Mouse (Mus musculus) kidney, adult 2 months (tissue): ENCODE data around the gene F8. TPM values are rescaled to one million over a fixed set of nuclear protein-coding genes. Genes with fewer than 3 reads are reported as not detected.
"Not testable (repeated sequence)": the region's sequence is repeated elsewhere in the genome, so short reads cannot be mapped to it uniquely, and the experiment has no call there.

Source experiments
- DNase-seq: peaks from one replicate; pipeline ENCODE4 v3.0.0; 2021
- H3K27ac ChIP-seq: fragments of 200-500 bp; 2 replicates; pipeline ENCODE4 v1.5.1; 2012; ENCODE audit warnings: low read depth, low read length, control low read depth, inconsistent platforms; ENCODE audit not compliant: insufficient read depth
- H3K27me3 ChIP-seq: fragments of 200-500 bp; replicated peaks from 2 replicates; pipeline ENCODE4 v1.6.1; 2012; ENCODE audit warnings: mild to moderate bottlenecking, moderate library complexity, low read length, inconsistent platforms; ENCODE audit not compliant: control insufficient read depth, insufficient read depth
- H3K36me3 ChIP-seq: fragments of 200-500 bp; 2 replicates; pipeline ENCODE4 v1.6.1; 2012; ENCODE audit warnings: mild to moderate bottlenecking, moderate library complexity, low read length, inconsistent platforms; ENCODE audit not compliant: control insufficient read depth, insufficient read depth
- H3K4me1 ChIP-seq: fragments of 200-500 bp; 2 replicates; pipeline ENCODE4 v1.6.1; 2011; ENCODE audit warnings: low read length; ENCODE audit not compliant: control insufficient read depth, insufficient read depth
- H3K4me3 ChIP-seq: fragments of 200-500 bp; 2 replicates; pipeline ENCODE4 v1.5.1; 2011; ENCODE audit warnings: mild to moderate bottlenecking, low read depth, low read length, control low read depth; ENCODE audit not compliant: insufficient read depth
- CTCF ChIP-seq: fragments of 200-500 bp; conservative IDR thresholded peaks from 2 replicates; pipeline ENCODE4 v1.5.1; 2011; ENCODE audit warnings: low read depth, mild to moderate bottlenecking, control low read depth, low read length, moderate library complexity, mixed read lengths; ENCODE audit not compliant: insufficient read depth, insufficient read length
- POLR2A ChIP-seq: fragments of 200-500 bp; IDR thresholded peaks from one replicate; pipeline ENCODE4 v1.6.1; 2011; ENCODE audit warnings: low read depth, low read length, control low read depth
- WGBS: fragments of 180-500 bp; shearing (Covaris S2); methylation state at CpG from one replicate; pipeline ENCODE4 v1.1.7; 2018; 5-methylcytosine and 5-hydroxymethylcytosine counted together
- polyA plus RNA-seq: library from polyadenylated mRNA; depleted of rRNA; stranded (reverse); fragments of >200 nt; gene quantifications from 2 replicates; pipeline ENCODE4 v1.2.3, GENCODE M21; 2012

F8 gene
- polyA plus RNA-seq, 1 experiment: 2.2 TPM

DNA sequence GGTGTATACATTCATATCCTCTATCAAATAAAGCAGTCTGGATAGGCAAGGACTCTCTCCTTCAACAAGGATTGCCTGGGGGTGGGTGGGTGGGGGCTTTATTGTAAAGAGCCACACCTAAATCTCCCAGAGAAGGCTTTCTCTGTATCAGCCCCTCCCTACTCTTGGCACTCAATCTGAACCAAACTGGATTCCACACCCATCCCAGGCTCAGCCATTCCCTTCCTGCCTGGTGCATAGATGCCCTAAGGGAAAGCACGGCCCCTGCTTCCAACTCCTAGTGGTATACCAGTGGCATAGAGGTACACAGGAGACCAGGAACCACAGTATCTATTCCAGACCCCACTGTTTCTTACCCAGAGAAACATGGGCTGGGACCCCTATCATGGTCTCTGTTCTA is 151.0 kb downstream of the F8 start:
- Histone ChIP-seq H3K27me3 (no peaks in the 10 kb centered on the region), H3K4me3 (no peak overlapping the region), H3K4me1 (no peaks in the 10 kb centered on the region), H3K27ac (no peak overlapping the region), H3K36me3 (no peaks in the 10 kb centered on the region)
- TF ChIP-seq POLR2A (no peak), CTCF (no peak)
- 86% methylated on average over 1 of the region's 1 CpGs for WGBS
- no peak for DNase-seq

DNA sequence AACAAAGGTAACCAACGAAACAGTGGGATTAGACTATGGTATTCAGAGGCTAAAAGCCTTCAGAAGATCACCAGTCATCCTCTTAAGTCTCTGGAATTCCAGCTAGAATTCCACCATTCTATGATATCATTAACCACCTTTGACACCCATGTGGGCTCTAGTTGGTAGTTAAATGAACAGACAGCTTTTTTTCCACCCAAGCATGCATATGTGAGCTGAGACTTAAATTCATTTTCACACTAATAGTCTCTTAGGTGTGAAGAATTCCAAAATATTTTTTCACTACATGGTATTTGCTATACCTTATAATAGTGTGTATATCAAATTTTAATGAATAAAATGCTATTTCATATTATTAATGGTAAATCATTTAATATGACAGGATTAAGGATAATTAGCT is 218.7 kb downstream of the F8 start, which contains the start of gene Smim9:
Gene Smim9, minus strand, starts transcription at position 101 of the 400 bp plus-strand sequence.
- H3K4me1 ChIP-seq: no peaks in the 10 kb centered on the region
- no peak within 1 kb of the TSS for H3K4me3 ChIP-seq
- no peaks in the 10 kb centered on the region for H3K27me3 ChIP-seq
- no peaks in the 10 kb centered on the region for H3K36me3 ChIP-seq
- H3K27ac ChIP-seq: no peak within 1 kb of the TSS
- WGBS: 87% methylated on average over 1 of the region's 1 CpGs
- DNase-seq: no peak
- TF ChIP-seq POLR2A (no peak), CTCF (no peak)

DNA sequence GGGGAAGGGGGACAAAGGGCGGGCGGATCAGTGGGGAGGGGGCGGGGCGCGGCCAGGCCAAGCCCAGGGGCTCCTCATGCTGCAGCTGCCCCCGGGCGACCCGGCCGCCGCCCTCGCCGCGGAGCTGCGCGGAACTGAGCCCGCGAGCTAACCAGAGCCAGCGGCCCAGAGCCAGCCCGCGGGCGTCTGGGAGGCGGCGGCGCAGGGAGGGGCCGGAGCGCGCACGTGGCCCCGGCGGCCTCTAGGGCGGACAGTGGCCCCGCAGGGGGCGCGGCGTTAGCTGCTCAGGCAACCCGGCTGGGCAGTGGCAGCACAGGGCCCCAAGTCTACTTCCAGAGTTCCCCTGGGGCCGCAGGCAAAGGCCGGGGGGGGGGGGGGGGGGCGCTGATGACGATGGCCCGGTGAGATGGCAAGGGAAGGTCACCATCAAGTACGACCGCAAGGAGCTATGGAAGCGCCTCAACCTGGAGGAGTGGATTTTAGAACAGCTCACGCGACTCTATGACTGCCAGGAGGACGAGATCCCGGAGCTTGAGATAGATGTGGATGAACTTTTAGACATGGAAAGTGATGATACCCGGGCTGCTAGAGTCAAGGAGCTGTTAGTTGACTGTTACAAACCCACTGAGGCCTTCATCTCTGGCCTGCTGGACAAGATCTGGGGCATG is 226.7 kb downstream of the F8 start:
- TF ChIP-seq CTCF (no peak), POLR2A (no peak)
- DNase-seq: peak; percentile 68
- Histone ChIP-seq H3K27ac (no peak overlapping the region), H3K4me3 (peak overlapping the region; percentile 31; the same call in 1 of the 2 replicates), H3K4me1 (no peaks in the 10 kb centered on the region), H3K27me3 (no peaks in the 10 kb centered on the region), H3K36me3 (no peaks in the 10 kb centered on the region)
- 3% methylated on average over 40 of the region's 49 CpGs for WGBS

DNA sequence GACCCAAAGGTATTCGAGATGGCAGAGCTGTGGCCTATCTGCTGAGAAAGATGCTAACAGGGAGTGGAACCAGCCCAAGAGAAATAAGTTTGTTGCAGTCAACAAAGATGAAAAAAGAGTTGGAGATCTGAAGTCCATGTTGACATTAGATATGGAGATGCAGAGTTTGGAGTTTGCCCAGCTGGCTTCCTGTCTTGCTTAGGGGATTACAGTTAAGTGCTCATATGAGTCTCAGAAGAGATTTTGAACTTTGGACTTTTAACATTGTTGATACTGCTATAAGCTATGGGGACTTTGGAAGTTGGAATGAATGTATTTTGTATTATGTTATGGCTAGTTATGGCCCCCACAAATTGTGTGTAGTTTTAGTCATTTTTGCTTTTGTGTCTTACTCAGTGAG is 230.2 kb downstream of the F8 start:
- 85% methylated on average over 1 of the region's 1 CpGs for WGBS
- Histone ChIP-seq H3K27me3 (no peaks in the 10 kb centered on the region), H3K4me3 (no peak overlapping the region), H3K36me3 (no peaks in the 10 kb centered on the region), H3K4me1 (no peaks in the 10 kb centered on the region), H3K27ac (no peak overlapping the region)
- TF ChIP-seq CTCF: no peak
- TF ChIP-seq POLR2A: no peak
- DNase-seq: no peak

DNA sequence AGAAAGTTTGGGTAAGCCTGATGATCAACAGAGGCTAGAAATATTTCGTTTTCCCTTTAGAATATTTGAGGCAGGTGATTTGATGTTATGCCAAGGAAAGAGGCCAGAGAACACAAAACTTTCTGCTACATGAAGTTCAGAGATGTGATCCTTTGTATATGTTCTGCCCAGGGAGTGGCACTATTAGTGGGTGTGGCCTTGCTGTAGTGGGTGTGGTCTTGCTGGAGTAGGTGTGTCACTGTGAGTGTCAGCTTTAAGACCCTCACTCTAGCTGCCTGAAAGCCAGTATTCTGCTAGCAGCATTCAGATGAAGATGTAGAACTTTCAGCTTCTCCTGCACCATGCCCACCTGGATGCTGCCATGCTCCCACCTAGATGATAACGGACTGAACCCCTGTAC is 232.1 kb downstream of the F8 start:
- H3K36me3 ChIP-seq: no peaks in the 10 kb centered on the region
- TF ChIP-seq CTCF: no peak
- no peak for TF ChIP-seq POLR2A
- 93% methylated on average over 2 of the region's 2 CpGs for WGBS
- H3K4me3 ChIP-seq: no peak overlapping the region
- no peak for DNase-seq
- no peaks in the 10 kb centered on the region for H3K4me1 ChIP-seq
- H3K27ac ChIP-seq: no peak overlapping the region
- H3K27me3 ChIP-seq: no peaks in the 10 kb centered on the region

DNA sequence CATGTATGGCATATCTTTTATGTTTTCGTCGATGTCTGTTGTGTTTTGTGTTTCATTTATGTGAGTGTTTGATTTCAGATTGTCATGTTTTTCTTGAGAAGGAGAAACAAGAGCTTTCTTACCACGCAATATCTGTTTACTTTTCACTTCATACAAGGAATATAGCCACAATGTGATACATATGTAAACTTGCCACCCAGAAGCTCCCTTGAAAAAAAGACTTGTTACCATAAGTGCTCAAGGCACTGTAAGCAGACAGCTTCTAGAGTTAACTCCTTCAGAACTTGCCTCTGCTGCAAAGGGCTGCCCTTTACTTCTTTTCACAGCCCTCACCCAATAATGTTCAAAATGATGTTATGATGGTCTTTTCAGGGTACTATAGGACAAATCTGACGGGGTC is 234.0 kb downstream of the F8 start:
- no peaks in the 10 kb centered on the region for H3K27me3 ChIP-seq
- no peaks in the 10 kb centered on the region for H3K36me3 ChIP-seq
- no peak for DNase-seq
- TF ChIP-seq CTCF (no peak), POLR2A (no peak)
- no peak overlapping the region for H3K27ac ChIP-seq
- no peaks in the 10 kb centered on the region for H3K4me1 ChIP-seq
- no peak overlapping the region for H3K4me3 ChIP-seq
- WGBS: 90% methylated on average over 4 of the region's 4 CpGs

DNA sequence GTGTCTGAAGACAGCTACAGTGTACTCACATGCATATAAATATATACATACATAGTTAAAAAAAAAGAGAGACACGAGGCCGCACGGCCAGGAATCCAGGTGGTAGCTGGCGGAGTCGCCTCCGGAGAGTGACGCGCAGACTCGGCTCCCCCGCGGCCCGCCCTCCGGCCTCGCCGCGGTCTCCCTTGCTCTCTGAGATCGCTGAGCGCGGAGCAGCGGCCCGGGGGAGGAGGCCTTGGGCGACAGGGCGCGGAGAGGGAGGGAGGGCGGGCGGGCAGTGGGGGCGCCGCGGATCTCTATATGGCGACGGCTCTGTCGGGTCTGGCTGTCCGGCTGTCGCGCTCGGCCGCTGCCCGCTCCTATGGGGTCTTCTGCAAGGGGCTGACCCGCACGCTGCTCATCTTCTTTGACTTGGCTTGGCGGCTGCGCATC is 239.3 kb downstream of the F8 start:
- not testable (repeated sequence) for H3K36me3 ChIP-seq, H3K27ac ChIP-seq, H3K4me3 ChIP-seq, H3K27me3 ChIP-seq, H3K4me1 ChIP-seq
- DNase-seq: peak; percentile 24
- 14% methylated on average over 21 of the region's 42 CpGs for WGBS
